Mouse (Mus musculus): ENCODE data around the gene Ehmt1.
A peak's percentile ranks its signal among the peaks of the same experiment; 100 is the strongest.

The Ehmt1 gene

GRCm38 (mm10) chr2:24806143-24806542 lies 113.3 kb downstream of the Ehmt1 start:
- DNase-seq (ENCODE audit: low spot score in 2 of 2), result peak in 1 of 2 experiments; percentile 34

GRCm38 (mm10) chr2:24805621-24806020 lies 113.8 kb downstream of the Ehmt1 start:
- DNase-seq (ENCODE audit: low spot score in 2 of 2), result no peak

GRCm38 (mm10) chr2:24796833-24797457 lies 122.5 kb downstream of the Ehmt1 start:
- DNase-seq (ENCODE audit: low spot score in 2 of 2), result no peak

- DNase-seq (ENCODE audit: low spot score in 2 of 2), result no peak
These were observed 132.2 kb downstream of the Ehmt1 start for GRCm38 (mm10) chr2:24787250-24787649.

- DNase-seq (ENCODE audit: low spot score in 2 of 2), result no peak
These were observed 138.2 kb downstream of the Ehmt1 start for GRCm38 (mm10) chr2:24781253-24781652.

- DNase-seq (ENCODE audit: low spot score in 2 of 2), result no peak
These were observed 142.6 kb downstream of the Ehmt1 start for GRCm38 (mm10) chr2:24776831-24777230.

GRCm38 (mm10) chr2:24775951-24776587 lies 143.3 kb downstream of the Ehmt1 start:
- no peak for DNase-seq (ENCODE audit: low spot score in 2 of 2)

- no peak for DNase-seq (ENCODE audit: low spot score in 2 of 2)
These were observed 144.6 kb downstream of the Ehmt1 start for GRCm38 (mm10) chr2:24774832-24775231.

GRCm38 (mm10) chr2:24770861-24771260 lies 148.6 kb downstream of the Ehmt1 start:
- no peak for DNase-seq (ENCODE audit: low spot score in 2 of 2)

- peak; percentile 84 to 89 for DNase-seq (ENCODE audit: low spot score in 2 of 2)
These were observed 156.3 kb downstream of the Ehmt1 start, which contains the start of gene Cacna1b for GRCm38 (mm10) chr2:24763115-24763557. Gene Cacna1b, minus strand, starts transcription at chr2:24763152.

- DNase-seq (ENCODE audit: low spot score in 2 of 2), result peak in 1 of 2 experiments; percentile 50
These were observed 156.9 kb downstream of the Ehmt1 start for GRCm38 (mm10) chr2:24762446-24762960.

- DNase-seq (ENCODE audit: low spot score in 2 of 2), result peak; percentile 55 to 56
These were observed 157.4 kb downstream of the Ehmt1 start for GRCm38 (mm10) chr2:24761923-24762445.

- DNase-seq (ENCODE audit: low spot score in 2 of 2), result peak in 1 of 2 experiments; percentile 53
These were observed 164.1 kb downstream of the Ehmt1 start for GRCm38 (mm10) chr2:24755276-24755675.

GRCm38 (mm10) chr2:24752599-24752998 lies 166.8 kb downstream of the Ehmt1 start:
- no peak for DNase-seq (ENCODE audit: low spot score in 2 of 2)

- DNase-seq (ENCODE audit: low spot score in 2 of 2), result no peak
These were observed 169.4 kb downstream of the Ehmt1 start for GRCm38 (mm10) chr2:24750051-24750450.

- no peak for DNase-seq (ENCODE audit: low spot score in 2 of 2)
These were observed 171.5 kb downstream of the Ehmt1 start for GRCm38 (mm10) chr2:24747878-24748277.

Data from frontal cortex, postnatal 14 days (tissue).